Mouse (Mus musculus) mouse trophoblast stem cell (cell line): ENCODE results near the gene D11Wsu47e.
"Not testable (repeated sequence)": the region's sequence is repeated elsewhere in the genome, so short reads cannot be mapped to it uniquely, and the experiment has no call there.

ENCODE experiments used
- in situ Hi-C, 2 experiments: fragments of 300-500 bp; cut with MseI, MboI; formaldehyde crosslinking; loops; 2 replicates in 1 of 2; 3 replicates in 1 of 2; pipeline ENCODE4 v1.15.1; 2025

Gene D11Wsu47e

DNA sequence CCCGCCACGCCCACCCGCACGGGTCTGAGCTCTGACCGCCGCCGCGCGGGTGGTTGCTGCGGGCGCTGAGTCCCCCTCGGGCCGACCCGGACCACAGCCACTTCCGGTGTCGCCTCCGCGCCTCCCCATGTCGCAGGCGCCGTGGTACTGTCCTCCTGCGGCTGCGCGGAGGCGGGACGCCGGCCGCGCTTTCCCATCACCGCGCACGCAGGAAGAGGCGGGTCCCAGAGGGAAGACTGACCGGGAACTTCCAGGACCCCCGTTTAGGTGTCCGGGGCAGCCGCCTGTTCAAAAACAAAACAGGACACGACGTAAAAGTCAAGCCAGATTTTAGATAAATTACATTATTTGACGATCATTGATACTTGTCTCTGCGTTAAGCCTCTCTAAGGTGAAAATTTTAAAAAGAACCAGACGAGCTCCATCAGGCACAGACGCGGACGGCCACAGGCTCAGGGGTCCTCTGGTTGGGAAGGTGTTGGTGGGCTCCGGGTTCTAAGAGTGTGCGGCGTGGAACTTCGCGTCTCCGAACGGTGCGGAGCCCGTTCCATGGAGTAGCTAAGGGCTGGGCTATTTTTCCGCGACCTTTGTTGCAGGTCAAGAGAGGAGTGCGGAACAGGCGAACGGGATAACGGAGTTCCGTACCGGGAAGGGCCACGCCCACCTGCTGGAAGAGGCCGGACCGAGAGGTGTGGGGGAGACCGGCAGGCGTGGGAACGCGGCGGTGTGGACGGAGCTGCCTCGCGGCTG, at the start of gene D11Wsu47e, which contains the start of gene Fam104a:
Gene D11Wsu47e (plus strand): TSS at position 456 of the 750 bp plus-strand sequence.
Gene Fam104a (minus strand): TSS at position 199 of the 750 bp plus-strand sequence.
- in situ Hi-C loops = no loop called here

DNA sequence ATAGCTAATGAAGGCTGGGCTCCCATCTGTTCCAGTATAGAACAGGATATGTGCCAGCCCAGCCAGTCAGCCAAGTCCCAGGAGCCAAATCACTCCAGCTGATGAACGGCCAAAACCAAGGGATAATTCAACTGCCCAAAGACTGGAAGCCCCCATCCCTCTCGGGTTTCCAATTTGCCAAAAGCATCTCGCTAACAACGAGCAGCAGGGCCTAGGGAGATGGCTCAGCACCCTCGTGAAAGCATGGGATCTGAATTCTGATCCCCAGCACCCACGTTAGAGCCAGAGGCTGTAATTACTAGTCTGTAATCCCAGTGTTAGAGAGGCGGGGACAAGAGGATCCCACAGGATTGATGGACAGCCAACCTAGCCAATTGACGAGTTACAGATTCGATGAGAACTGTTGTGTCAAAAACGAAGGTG, 49.5 kb upstream of the D11Wsu47e start:
- in situ Hi-C loops = no loop called here

DNA sequence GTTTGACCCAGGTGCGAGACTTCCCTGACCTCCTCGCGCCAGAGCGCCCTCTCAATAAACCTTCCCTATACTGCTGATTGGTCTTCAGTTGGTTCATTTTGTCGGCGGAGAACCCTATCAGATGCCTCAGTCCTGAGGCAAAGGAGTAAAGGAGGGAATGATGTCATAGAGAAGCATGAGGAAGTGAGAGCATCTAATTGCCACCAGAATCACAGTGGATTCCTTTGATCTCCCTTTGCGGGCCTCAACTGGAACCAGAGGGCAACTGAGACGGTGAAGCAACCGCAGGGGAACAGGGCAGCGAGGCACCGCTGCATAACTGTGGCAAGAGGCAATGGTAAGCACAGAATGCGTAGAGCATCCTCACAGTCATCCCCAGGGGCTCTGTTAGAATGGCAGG, 45.5 kb upstream of the D11Wsu47e start:
- in situ Hi-C loops = no loop called here

DNA sequence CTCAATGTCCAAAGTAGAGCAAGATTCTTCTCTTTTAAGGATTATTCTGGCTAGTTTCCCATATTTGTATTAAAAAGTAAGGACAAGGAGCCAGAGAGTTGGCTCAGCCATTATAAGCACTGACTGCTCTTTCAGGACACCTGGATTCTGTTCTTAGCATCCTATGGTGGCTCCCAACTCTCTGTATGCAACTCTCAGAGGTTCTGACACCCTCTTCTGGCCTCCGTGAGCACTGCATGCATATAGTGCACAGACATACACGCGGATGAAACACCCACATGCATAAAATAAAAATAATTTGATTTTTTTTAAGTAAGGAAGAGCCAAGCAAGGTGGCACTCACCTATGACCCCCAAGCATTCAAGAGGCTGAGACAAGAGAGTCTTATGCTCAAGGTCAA, 39.0 kb upstream of the D11Wsu47e start:
- in situ Hi-C loops = no loop called here

DNA sequence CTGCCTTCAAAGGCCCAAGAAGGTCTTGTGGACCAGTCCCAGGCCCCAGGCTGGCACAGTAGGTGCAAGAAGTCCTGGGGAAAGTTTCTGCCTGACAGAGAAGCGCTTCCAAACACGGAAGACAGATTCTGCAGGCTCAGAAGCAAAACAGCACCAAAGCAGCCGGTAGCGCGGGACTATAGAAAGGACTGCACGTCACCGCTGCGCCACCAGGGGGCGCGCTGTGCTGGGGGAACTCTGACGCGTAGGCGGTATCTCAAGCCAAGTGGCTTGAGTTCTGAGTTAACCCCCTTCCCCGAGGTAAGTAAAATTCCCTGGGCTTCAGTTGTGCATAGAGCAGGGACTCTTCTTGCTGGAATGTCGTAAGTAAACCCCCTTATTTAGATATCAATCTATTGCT, 36.1 kb upstream of the D11Wsu47e start:
- in situ Hi-C loops = no loop called here

DNA sequence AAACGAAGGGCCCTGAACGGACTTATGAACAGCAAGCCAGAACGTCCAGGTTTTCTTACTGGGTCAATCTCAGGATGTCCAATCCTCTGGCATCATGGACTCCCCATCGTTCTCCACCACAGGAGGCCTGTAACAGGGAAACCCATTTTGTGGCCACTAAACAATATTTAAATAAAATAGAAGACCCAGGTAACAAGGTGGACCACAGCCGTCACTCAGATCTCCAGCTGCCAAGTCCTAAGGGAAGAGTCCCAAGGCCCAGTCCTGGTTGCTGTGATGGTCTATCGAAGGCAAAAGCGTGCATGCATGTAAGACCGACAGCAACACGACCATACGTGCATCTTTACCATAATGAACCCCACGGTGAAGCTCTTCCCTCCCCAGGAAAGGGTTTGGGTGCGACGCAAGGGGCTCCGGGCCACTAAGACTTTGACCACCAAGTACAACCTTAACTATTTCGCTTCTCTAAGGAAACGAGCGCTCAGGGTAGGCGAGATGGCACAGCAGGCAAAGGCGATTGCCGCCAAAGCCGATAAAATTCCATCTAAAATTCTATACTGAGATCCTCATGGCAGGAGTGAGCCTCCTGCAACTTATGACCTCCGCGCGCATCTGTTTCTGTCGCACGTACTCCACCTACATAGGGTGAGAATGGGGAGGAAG, 35.4 kb upstream of the D11Wsu47e start, which contains the start of gene Cog1:
Gene Cog1 (plus strand): TSS at position 480 of the 663 bp plus-strand sequence.
- in situ Hi-C loops = no loop called here

DNA sequence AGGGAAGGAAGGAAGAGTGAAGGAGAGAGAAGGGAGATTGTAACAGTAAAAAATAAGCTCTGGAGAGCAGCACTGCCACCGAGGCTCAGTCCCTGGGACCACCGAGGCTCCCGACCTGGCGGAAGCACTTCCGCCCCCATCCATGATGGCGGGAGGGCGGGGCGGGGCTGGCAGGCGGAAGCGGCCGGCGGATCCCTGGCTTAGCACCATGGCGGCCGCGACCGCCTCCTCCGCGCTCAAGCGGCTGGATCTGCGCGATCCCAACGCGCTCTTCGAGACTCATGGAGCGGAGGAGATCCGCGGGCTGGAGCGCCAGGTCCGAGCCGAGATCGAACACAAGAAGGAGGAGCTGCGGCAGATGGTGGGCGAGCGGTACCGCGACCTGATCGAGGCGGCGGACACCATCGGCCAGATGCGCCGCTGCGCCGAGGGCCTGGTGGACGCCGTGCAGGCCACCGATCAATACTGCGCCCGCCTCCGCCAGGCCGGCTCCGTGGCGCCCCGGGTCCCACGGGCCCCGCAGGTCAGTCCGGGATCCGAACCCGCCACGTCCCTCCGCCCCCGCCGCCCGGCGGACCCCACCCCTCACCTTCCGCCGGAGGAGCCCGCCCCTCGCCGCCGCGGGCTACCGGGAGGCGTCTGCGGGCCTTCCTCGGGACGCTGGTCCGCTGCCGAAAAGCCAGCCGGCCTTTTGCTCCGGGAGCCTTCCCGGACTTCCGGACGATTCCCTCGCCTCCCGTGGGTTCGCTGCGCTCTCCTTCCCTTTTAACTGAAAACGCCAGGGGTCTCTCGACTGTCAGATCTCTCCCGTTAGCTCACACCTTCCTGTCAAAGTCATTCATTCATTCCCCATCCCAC, 34.6 kb upstream of the D11Wsu47e start, which contains the start of gene Slc39a11:
Gene Slc39a11 (minus strand): TSS at position 727 of the 858 bp plus-strand sequence.
- in situ Hi-C loops = no loop called here

DNA sequence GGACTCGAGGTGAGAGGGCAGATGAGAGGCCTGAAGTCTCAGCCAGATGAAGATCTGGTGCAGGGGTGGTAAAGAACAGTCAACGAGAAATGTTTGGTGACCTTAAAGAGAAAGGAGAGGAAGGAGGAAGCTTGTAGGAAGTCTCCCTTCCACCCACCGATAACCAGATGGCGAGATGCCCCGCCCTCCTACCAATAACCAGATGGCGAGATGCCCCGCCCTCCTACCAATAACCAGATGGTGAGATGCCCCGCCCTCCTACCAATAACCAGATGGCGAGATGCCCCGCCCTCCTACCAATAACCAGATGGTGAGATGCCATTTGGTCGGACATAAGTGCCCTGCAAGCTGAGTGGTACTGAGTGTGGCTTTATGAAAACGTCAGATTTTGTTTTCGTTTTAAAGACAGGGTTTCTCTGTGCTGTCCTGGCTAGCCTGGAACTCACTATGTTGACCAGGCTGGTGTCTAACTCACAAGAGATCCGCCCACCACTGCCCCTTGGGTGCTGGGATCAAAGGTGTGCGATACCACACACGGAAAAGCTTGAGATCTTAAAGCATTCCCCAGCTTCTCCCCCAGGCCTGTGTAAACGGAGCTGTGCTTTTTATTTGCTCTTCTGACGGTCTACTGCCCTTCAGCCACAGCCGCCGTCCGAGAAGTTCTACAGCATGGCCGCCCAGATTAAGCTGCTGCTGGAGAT, 32.9 kb upstream of the D11Wsu47e start:
- in situ Hi-C loops = no loop called here

DNA sequence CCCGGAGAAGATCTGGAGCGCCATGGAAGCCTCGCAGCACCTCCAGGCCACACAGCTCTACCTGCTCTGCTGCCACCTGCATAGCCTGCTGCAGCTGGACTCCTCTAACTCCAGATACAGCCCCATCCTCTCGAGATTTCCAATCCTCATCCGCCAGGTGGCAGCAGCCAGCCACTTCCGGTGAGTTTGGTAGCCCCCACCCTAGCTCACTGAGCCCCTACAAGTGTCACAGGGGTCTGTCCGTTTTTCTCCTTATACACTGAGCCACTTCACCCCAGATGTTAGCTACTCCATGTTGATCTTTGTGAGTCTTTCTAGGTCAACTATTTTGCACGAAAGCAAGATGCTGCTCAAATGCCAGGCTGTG, 32.3 kb upstream of the D11Wsu47e start:
- in situ Hi-C loops = no loop called here

DNA sequence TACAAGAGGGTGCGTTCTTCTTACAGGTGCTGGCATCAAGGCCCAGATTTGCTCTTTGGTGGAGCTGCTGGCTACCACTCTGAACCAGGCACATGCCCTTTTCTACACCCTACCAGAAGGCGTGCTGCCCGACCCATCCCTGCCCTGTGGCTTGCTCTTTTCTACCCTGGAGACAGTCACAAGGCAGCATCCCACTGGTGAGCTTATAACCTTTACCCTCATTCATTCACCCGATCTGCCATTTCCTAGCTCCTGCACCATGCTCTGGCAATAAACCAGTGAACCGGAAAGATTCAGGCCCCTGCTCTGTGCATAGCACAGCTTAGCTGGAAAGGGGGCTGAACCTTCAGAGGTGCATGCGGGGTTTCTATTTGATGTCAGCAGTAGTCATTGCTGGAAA, 31.7 kb upstream of the D11Wsu47e start:
- in situ Hi-C loops = no loop called here

DNA sequence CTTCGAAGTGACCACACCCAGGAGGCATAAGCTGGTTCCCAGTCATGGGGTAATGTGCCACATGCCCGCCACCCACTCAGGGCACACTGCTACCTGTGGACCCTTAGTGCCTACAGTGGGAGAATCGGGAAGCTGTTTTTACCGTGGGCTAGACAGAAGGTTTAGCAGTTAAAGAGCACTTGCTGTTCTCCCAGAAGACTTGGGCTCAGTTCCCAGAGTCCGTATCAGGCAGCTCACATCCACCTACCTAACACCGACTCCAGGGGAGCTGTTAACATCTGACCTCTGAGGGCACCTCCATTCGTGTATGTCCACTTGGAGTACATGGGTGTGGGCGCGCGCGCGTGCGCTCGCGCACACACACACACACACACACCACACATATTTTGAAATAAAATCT, 30.1 kb upstream of the D11Wsu47e start:
- in situ Hi-C loops = no loop called here

DNA sequence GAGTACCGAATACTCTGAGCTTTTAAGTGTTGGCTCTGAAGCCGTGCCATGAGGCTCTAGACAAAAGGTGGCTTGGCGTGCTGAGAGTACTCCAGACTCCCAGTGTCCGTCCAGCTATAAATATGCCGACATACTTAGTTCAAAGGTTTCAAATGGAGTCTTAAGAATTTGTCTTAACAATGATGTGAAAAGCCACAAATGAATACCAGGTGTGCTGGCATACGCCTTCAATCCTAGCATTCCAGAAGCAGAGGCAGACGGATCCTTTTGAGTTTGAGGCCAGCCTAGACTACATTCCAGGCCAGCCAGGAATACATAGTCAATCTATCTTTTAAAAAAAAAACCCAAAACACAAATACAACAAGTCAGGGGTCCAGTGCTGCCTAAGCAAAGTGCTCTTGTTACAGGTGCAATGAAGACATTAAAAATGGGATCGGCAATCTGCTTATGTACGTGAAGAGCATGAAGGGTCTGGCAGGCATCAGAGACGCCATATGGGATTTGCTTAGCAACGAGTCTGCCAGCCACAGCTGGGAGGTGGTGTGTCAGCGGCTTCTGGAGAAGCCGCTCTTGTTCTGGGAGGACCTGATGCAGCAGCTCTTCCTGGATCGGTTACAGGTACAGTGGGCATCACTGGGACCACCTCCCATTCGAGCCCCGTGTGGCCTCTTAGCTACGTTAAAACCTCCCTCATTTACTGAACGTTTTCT, 29.5 kb upstream of the D11Wsu47e start:
- in situ Hi-C loops = no loop called here

DNA sequence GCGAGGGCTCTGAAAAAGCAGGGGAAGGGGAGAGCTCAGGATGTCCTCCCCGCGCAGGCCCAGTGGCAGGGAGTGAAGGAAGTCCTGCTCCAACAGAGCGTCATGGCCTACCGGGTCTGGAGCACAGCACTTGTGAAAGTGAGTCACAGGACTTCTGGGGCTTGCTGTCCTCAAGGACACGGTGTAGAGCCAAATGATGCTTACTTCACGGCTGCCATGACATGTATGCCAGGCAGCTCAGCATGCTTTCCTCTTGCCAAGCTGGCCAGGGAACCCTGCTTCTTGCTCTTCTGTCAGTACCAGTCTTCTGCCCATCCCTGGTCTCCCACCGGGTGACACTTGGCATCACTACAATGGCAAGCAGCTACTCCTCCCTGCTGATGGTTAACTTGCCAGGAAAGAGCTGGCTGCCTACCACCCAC, 27.7 kb upstream of the D11Wsu47e start:
- in situ Hi-C loops = no loop called here

DNA sequence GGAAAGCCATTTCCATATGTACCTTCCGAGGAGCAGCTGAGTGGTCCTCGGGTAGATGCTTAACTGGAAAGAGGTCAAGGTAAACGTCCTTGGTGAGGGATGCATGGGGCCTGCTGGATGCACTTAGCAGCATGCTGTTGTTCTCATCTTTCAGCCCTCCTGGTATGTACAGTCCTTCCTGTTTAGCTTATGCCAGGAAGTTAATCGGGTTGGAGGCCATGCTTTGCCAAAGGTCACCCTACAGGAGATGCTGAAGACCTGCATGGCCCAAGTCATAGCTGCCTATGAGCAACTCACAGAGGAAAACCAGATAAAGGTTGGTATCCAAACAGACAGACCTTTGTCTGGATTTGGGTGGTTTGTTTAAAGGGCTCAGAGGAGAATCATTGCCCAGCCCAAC, 27.0 kb upstream of the D11Wsu47e start:
- in situ Hi-C loops = no loop called here

DNA sequence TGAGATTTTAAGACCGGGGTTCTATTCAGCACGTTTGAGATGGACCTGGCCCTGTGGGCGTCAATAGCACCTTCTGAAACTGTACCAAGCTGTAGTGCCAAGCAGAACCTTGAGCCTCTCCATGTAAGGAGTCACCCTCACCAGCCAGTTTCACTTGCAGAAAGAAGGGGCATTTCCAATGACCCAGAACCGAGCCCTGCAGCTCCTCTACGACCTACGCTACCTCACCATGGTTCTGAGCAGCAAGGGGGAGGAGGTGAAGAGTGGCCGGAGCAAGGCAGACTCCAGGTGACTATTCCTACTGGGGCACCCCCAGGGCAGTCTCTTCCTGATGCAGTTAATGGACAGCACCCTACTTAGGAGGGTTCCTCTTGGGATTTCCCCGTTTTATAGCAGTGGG, 25.9 kb upstream of the D11Wsu47e start:
- in situ Hi-C loops = no loop called here

DNA sequence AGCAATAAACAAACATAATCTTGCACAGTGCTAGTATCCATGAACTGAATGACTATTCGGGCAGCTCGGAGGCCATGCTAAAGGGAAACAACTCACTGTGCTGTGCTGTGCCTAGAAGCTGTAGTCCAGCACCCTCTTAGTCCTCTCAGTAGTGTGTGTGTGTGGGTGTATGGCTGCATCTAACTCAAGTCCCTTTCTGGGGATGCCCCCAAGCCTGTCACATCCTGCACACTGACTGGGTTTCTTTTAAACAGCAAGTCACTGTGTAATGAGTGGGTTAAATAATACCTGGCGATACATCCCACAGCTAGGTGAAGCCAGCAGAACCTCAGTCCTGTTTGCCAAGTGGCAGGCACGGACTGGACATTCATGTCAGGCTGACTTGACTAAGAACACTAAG, 25.4 kb upstream of the D11Wsu47e start:
- in situ Hi-C loops = no loop called here

DNA sequence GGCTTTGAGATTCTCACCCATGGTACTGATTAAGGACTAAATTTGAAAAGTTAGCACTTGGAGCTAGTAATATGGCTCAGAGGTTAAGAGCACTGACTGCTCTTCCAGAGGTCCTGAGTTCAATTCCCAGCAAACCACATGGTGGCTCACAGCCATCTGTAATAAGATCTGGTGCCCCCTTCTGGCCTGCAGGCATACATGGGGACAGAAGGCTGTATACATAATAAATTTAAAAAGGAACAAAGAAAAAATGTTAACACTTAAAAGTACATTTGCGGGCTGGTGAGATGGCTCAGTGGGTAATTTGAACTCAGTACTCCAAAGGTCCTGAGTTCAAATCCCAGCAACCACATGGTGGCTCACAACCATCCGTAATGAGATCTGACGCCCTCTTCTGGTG, 24.0 kb upstream of the D11Wsu47e start:
- in situ Hi-C loops = not testable (repeated sequence)

DNA sequence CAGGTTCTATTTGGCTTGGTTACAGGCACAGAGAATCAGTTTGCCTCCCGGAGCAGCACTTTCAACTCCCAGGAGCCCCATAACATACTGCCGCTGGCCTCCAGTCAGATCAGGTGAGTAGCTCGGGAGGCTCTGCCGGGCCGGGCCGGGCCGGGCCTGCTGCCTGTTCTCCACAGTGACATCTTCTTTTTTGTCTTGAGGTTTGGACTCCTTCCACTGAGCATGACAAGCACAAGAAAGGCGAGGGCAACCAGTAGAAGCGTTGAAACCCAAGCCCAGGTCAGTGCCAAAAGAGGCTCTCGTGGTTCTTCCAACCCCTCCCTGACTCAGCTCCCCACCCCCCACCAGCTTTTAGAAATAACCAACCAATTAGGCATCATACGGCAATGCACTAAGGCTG, 23.3 kb upstream of the D11Wsu47e start:
- in situ Hi-C loops = no loop called here

DNA sequence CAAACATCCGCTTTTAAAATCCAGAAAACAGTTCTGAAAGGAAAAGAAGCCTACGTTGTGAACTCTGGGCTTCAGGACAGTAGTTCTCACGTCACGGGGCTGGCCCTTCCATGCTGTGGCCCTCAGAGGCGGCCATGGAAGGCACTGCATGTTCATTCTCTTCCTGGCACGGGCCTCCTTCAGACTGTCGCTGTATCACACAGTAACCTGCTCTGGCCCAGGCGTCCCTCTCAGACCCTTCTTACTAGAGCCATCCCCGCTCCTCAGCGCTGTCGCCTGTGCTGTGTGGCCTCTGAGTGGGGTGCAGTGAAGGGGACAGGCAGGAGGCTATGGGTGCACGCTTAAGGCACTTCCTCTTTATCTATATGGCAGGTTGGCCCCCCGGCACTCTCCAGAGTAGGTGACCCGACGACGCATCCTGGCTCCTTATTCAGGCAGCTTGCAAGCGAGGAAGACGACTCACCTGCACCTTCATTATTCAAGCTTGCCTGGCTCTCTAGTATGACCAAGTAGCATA, 22.3 kb upstream of the D11Wsu47e start:
- in situ Hi-C loops = no loop called here

DNA sequence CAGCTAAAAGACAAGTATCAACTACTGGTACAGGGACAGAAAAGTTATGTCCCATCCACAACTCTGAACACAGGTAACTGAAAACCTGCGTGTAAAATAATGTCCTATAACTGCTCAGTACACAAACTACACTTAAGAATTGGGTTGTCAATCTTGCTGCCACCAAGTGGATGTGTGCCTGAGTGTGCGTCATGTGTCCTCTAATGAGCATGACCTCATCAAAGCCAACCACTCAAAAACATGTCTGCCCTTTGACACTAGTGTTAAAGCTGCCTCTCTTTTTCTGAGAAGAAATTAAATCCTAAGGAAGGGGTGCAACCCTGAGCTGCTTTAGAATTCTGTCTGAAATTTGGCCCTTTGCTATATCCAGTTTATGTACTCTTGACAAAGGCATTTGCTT, 19.9 kb upstream of the D11Wsu47e start:
- in situ Hi-C loops = no loop called here

DNA sequence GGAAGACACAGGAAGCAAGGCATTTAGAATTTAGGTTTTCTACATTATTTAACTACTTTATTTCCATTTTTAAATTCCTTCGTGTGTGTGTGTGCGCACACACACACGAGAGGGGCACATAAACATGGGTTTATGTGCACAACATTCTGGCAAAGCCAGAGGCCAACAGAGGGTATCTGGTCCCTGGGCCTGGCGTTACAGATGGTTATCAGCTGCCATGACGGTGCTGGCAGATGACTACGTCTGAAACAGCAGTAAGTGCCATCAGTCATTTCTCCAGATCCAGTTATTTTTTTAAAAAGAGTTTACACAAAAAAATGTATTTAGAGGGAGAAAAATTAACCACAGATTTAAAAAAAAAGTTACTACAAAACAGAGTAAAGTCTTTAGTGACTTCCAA, 18.0 kb upstream of the D11Wsu47e start:
- in situ Hi-C loops = no loop called here
